Comparison of ENCODE assay signal across 22 mouse cellular contexts in the genomic region with DNA sequence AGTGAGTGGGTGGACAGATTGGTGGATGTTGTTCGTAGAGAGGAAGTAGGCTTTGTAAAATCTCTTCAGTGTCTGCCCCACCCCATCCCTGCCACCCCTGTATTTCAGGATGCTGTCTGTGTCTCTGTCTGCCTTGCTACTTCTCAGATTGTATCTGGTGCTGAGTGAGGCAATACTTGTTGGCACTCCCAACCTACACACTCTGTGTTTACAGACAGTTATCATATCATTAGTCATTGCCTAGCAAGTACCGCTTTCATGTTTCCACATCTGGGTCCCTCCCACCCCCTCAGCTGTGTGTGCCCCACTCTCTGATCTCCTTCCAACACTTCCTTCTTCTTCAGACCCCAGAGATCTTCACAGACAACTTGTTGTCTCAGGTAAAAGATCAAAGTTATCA.
DNase-seq lines count a peak whose midpoint lies in the region; ATAC-seq and TF ChIP-seq lines count a peak whose summit lies in the region.
"Had no signal": no experiment of that assay in that cellular context is flagged by ENCODE, and none has a peak within 500 bp of the region (broad histone marks: within the 10 kb centered on the region; RNA-seq: fewer than 3 reads in every experiment).

No protein-coding gene starts in this region.

- no peak overlapping the region for H3K4me2 ChIP-seq in intestine, embryonic 15.5 days (replicated peaks)
- no peak overlapping the region for H3K4me2 ChIP-seq in intestine, postnatal 0 days (replicated peaks; ENCODE audit: low read depth)
- H3K4me2 ChIP-seq: forebrain, embryonic 13.5 days; kidney, embryonic 15.5 days; limb, embryonic 13.5 days; liver, embryonic 13.5 days; lung, embryonic 14.5 days; midbrain, embryonic 15.5 days had no signal

- H3K4me1 ChIP-seq in intestine, embryonic 15.5 days (replicated peaks): no peaks in the 10 kb centered on the region; the same call in 1 of the 2 replicates
- H3K4me1 ChIP-seq in intestine, postnatal 0 days (replicated peaks; ENCODE audit: control insufficient read depth, insufficient read depth, low read length): no peaks in the 10 kb centered on the region
- H3K4me1 ChIP-seq: forebrain, embryonic 13.5 days; hindbrain, embryonic 10.5 days; kidney, embryonic 15.5 days; limb, embryonic 13.5 days; liver, embryonic 13.5 days; midbrain, embryonic 15.5 days had no signal

- H3K4me3 ChIP-seq in intestine, embryonic 15.5 days (replicated peaks): no peak overlapping the region
- H3K4me3 ChIP-seq in intestine, postnatal 0 days (ENCODE audit: low read depth, low read length): no peak overlapping the region
- H3K4me3 ChIP-seq: forebrain, embryonic 13.5 days; hindbrain, embryonic 10.5 days; kidney, embryonic 15.5 days; limb, embryonic 13.5 days; liver, embryonic 13.5 days; megakaryocyte, embryonic 14.5 days; midbrain, embryonic 15.5 days had no signal

- peak; percentile 9 for DNase-seq in 416B (ENCODE audit: low read depth)
- DNase-seq in monocyte, adult 2 months (ENCODE audit: low read depth in 1 of 2, low spot score in 2 of 2): peak; percentile 15 to 40
- no peak for DNase-seq in thymus, postnatal 36 days
- DNase-seq in Muller cell, postnatal 12 days (ENCODE audit: inconsistent ontology term): no peak
- DNase-seq in ovary, postnatal 36 days (ENCODE audit: low spot score): no peak
- DNase-seq: adrenal gland, postnatal 25 days; cerebellum, adult 18-20 months; heart, adult 18-20 months; layer of hippocampus, postnatal 36 days; liver, embryonic 13.5 days; lung, embryonic 14.5 days; retina, postnatal 1 day; thymus, postnatal 4 days had no signal

- no peak overlapping the region for H3K27ac ChIP-seq in intestine, embryonic 15.5 days
- no peak overlapping the region for H3K27ac ChIP-seq in intestine, postnatal 0 days (ENCODE audit: low read depth, low read length)
- H3K27ac ChIP-seq: forebrain, embryonic 13.5 days; hindbrain, embryonic 10.5 days; kidney, embryonic 15.5 days; limb, embryonic 13.5 days; liver, embryonic 13.5 days; midbrain, embryonic 15.5 days had no signal

- ATAC-seq in intestine, embryonic 15.5 days: peak; percentile 53; the same call in 1 of the 2 replicates
- no peak for ATAC-seq in intestine, postnatal 0 days
- ATAC-seq in common myeloid progenitor, adult 5-6 weeks (replicated peaks; ENCODE audit: low read depth, poor library complexity, severe bottlenecking): peak; percentile 43; the same call in 1 of the 2 replicates

- H3K27me3 ChIP-seq in intestine, embryonic 15.5 days (replicated peaks): 0 out of 2 replicates have a peak, but pooled peaks cover 3% of the 10 kb centered on the region
- H3K27me3 ChIP-seq in intestine, postnatal 0 days (replicated peaks; ENCODE audit: control insufficient read depth, insufficient read depth, low read length): peaks cover 7% of the 10 kb centered on the region; the same call in 1 of the 2 replicates
- H3K27me3 ChIP-seq: forebrain, embryonic 13.5 days; liver, embryonic 13.5 days had no signal

- H3K9me3 ChIP-seq in intestine, embryonic 15.5 days: no peaks in the 10 kb centered on the region
- H3K9me3 ChIP-seq in intestine, postnatal 0 days (ENCODE audit: control insufficient read depth): 0 out of 2 replicates have a peak, but pooled peaks cover 2% of the 10 kb centered on the region
- H3K9me3 ChIP-seq: forebrain, embryonic 13.5 days; liver, embryonic 13.5 days; midbrain, embryonic 15.5 days had no signal

- WGBS in intestine, embryonic 15.5 days: 36% methylated on average over 2 of the region's 2 CpGs
- 32% methylated on average over 2 of the region's 2 CpGs for WGBS in intestine, postnatal 0 days

- no peak overlapping the region for H3K9ac ChIP-seq in intestine, embryonic 15.5 days
- H3K9ac ChIP-seq in intestine, postnatal 0 days (ENCODE audit: low read depth, low read length): no peak overlapping the region
- H3K9ac ChIP-seq: forebrain, embryonic 13.5 days; kidney, embryonic 15.5 days; limb, embryonic 13.5 days; liver, embryonic 13.5 days; lung, embryonic 14.5 days; midbrain, embryonic 15.5 days had no signal

- no peaks in the 10 kb centered on the region for H3K36me3 ChIP-seq in intestine, embryonic 15.5 days
- H3K36me3 ChIP-seq in intestine, postnatal 0 days (ENCODE audit: control insufficient read depth, insufficient read depth): no peaks in the 10 kb centered on the region
- H3K36me3 ChIP-seq: hindbrain, embryonic 10.5 days; kidney, embryonic 15.5 days; limb, embryonic 13.5 days; liver, embryonic 13.5 days; midbrain, embryonic 15.5 days had no signal

- no peak for TF ChIP-seq CTCF in intestine, postnatal 0 days (IDR thresholded peaks at IDR 0.05; ENCODE audit: low read depth)

Comparison
In these comparisons a context has a peak if more than half of its experiments do, and no peak if none do; other contexts are left out.
1. DNase-seq: peak in 416B (single experiment) and monocyte, adult 2 months (2 of 2); none in thymus, postnatal 36 days (0 of 2), Muller cell, postnatal 12 days (single experiment) and ovary, postnatal 36 days (single experiment).